Mouse (Mus musculus): ENCODE measurements around the gene Ltb4r2.
"Not testable (repeated sequence)": the region's sequence is repeated elsewhere in the genome, so short reads cannot be mapped to it uniquely, and the experiment has no call there.

The Ltb4r2 gene

GRCm38 (mm10) chr14:55735758-55736157, 25.5 kb upstream of the Ltb4r2 start:
- in situ Hi-C loops (cut with MboI; ENCODE audit: low sequenced_read_pairs), result no loop called here

- in situ Hi-C loops (cut with MboI; ENCODE audit: low sequenced_read_pairs), result no loop called here
These were observed 24.0 kb upstream of the Ltb4r2 start for GRCm38 (mm10) chr14:55737086-55737687.

DNA sequence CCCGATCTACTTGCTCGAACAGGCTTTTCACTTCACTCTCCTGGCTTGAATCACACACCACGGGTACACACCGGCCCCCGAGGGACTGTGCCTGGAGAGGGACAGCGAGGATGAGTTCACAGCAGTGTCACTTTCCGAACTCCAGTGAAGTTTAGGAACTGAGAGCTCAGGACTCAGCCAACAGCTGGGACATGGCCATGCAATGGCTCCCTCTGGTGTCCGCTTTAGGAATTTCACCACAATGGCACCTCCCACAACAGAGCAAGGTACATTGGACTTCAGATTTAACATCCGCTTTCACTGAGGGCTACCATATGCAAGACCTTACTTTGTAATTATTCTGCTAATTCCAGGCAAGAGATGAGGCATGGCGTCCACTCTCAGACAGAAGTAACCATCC, 17.5 kb upstream of the Ltb4r2 start:
- in situ Hi-C loops (cut with MboI; ENCODE audit: low sequenced_read_pairs), result no loop called here

DNA sequence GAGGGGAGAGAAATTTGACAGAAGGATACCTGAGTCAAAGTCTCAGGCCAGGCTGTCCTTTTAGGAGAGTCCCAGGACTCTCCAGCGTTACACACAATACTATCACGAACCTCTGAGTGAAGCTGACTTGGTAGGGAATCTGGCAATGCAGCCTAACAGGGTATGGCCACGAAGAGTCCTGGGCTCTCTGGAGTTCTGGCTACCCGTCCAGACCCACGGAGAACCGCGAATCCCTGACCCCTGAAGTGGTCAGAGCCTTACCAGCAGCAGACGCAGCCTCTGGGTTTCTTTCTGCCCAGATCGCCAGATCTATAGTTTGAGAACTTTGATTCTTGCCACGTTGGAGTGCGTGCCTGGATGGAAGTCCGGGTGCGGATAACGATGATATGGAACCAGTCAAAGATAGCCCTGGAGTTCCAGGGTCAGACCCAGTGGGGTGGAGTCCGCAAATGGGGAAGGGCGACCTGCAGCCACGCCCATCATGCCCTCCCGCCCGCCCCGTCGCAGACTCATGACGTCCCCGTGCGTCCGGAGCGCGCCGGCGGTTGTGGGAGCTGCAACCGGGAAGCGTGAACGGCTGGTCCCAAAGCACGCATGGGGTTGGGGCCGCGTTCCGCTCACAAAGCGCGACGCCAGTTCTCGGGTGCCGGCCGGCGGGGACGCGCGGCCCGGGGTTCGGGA, 15.9 kb upstream of the Ltb4r2 start, which contains the start of the genes Dhrs1 and Nop9:
Gene Dhrs1, minus strand, starts transcription at position 511 of the 681 bp plus-strand sequence.
Gene Nop9, plus strand, starts transcription at position 514 of the 681 bp plus-strand sequence.
- in situ Hi-C loops (cut with MboI; ENCODE audit: low sequenced_read_pairs), result no loop called here

GRCm38 (mm10) chr14:55745861-55746237, 15.4 kb upstream of the Ltb4r2 start:
- in situ Hi-C loops (cut with MboI; ENCODE audit: low sequenced_read_pairs), result no loop called here

DNA sequence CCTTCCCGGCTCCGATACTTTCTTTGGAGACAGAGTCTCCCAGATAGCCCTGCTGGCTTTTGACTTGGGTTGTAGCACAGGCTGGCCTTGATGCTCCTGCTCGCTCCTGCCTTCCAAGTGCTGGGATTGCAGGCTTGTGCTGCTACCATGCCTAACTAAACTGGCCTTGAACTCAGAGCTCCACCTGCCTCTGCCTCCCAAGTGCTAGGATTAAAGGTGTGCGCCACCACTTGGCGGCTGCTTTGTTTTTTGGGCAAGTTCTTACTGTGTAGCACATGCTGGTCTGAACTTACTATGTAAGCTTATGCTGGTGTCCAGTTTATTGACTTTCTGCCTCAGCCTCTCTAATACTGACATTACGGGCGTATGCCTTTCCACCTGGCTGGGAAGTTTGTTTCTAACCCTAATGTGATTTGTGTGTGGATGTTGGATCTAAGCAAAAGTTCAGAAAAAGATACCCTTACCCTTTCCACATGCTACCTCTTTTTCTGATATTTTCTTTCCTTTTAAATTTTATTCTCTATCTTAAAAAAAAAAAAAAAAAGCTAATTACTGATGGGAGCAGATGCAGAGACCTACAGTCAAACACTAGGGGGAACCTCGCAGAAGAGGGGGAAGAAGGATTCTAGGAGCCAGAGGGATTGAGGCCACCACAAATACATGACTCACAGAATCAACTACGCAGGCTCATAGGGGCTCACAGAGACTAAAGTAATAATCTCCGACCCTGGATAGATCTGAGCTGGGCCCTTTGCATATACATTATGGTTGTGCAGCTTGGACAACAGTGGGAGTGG, 14.0 kb upstream of the Ltb4r2 start:
- in situ Hi-C loops (cut with MboI; ENCODE audit: low sequenced_read_pairs), result no loop called here

- in situ Hi-C loops (cut with MboI; ENCODE audit: low sequenced_read_pairs), result loop anchor here (10.0 kb wide), 1 partner anchor 73 kb away; the partner anchor contains the start of gene Tinf2
These were observed 3.7 kb upstream of the Ltb4r2 start for GRCm38 (mm10) chr14:55757566-55757965.

DNA sequence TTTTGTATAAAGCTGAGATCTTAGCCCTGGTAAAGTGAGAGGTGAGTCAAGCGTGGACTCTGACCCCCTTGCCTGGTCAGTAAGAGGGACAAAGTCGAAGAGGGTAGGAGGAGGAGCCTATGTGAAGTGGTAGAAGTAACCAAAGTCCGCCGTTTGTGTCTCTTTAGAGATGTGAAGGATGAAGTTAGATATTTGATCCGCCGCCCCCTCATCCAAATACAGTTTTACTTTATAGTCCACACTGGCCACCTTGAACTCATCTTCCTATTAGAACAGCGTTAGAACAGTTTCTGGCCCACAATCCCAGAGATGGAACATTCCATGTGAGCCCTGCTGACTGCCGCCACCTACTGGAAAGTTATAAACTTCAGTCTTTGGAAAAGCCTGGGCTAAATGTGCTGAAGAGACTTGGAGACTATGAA, 2.9 kb upstream of the Ltb4r2 start, which contains the start of gene Cideb:
Gene Cideb, minus strand, starts transcription at position 96 of the 422 bp plus-strand sequence.
- in situ Hi-C loops (cut with MboI; ENCODE audit: low sequenced_read_pairs), result loop anchor here (10.0 kb wide), 1 partner anchor 74 kb away; the partner anchor contains the start of gene Tinf2

DNA sequence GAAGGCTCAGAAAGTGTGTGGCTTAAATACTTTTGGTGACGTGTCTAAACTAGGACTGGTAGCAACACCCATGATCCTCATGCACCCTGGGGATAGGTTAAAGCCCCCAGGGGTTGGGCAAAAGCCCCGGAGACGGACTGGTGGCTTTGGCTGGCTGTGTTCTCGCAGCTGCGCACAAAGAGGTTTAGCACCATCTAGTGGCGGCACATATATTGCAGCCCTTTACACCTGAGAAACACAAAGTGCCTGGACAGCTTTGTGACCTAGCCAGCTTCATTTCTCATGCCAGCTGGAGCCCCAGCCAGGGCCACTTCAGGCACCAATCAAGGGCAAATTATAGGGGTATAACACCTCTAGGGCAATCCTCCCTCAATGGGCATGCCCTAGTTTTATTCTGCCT, 1.1 kb upstream of the Ltb4r2 start:
- in situ Hi-C loops (cut with MboI; ENCODE audit: low sequenced_read_pairs), result not testable (repeated sequence)

- in situ Hi-C loops (cut with MboI; ENCODE audit: low sequenced_read_pairs), result no loop called here
These were observed 983 bp downstream of the Ltb4r2 start for GRCm38 (mm10) chr14:55762001-55762821.

- in situ Hi-C loops (cut with MboI; ENCODE audit: low sequenced_read_pairs), result no loop called here
These were observed 1.9 kb downstream of the Ltb4r2 start for GRCm38 (mm10) chr14:55763166-55763565.

DNA sequence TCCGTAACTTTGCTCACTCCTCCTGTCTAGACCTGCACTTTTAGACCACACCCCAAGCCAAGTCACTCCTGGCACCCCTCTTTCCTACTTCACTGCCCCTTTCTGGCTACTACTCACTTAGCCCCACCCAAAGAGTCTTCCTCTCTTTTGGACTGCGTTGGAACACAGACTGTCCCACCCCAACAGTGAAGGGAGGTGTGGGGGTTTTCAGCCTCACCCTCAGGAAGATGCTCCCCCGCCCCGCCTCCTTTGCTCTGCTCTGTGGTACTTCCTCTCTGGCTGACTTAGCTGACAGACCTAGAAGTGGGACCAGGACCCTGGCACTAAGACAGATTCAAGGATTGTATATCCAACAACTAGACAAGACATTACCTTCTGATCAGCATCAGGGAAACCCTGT, 4.5 kb downstream of the Ltb4r2 start, which contains the start of gene Ltb4r1:
Gene Ltb4r1, plus strand, starts transcription at position 267 of the 400 bp plus-strand sequence.
- in situ Hi-C loops (cut with MboI; ENCODE audit: low sequenced_read_pairs), result no loop called here

DNA sequence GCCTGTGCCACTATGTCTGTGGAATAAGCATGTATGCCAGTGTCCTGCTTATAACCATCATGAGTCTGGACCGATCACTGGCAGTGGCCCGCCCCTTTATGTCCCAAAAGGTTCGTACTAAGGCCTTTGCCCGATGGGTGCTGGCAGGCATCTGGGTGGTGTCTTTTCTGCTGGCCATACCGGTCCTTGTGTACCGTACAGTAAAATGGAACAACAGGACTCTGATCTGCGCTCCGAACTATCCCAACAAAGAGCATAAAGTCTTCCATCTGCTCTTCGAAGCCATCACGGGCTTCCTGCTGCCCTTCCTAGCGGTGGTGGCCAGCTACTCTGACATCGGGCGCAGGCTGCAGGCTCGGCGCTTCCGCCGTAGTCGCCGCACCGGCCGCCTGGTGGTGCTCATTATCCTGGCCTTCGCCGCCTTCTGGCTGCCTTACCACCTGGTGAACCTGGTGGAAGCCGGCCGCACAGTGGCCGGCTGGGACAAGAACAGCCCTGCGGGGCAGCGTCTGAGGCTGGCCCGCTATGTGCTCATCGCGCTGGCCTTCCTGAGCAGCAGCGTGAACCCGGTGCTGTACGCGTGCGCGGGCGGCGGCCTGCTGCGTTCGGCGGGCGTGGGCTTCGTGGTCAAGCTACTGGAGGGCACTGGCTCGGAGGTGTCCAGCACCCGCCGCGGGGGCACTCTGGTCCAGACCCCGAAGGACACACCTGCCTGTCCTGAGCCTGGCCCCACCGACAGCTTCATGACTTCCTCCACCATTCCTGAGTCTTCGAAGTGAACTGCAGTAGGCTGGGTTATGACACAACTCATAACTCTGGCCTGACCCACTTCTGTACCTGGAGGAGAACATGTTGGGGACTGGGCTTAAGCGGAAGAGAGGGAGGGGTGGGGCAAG, 6.5 kb downstream of the Ltb4r2 start:
- in situ Hi-C loops (cut with MboI; ENCODE audit: low sequenced_read_pairs), result no loop called here

GRCm38 (mm10) chr14:55768555-55768954, 7.3 kb downstream of the Ltb4r2 start:
- in situ Hi-C loops (cut with MboI; ENCODE audit: low sequenced_read_pairs), result no loop called here

DNA sequence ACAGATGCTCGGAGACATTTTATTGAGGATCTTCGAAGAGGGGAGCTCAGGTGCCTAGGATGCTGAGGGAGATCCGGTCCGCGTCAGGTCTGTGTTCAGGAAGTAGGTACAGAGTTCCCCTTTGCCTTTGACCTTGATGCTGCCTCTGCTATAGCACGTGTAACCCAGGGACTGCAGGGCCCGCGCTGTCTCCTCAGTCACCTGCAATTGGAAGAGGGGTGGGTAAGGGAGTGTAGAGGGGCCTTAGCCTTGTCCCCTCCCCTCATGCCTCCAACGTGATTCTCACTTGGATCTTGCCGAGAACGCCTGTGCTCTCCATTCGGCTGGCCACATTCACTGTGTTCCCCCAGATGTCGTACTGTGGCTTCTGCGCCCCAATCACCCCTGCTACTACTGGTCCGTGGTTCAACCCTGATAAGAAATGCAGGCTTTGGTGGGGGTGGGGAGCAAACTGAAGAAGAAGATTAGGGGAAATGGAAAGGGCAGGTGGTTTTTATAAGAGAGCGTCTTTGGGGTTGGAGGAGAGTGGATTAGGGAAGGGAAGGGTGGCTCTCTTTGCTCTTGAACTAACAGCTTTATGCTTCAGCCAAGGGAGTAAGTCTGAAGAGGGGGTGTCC, 8.0 kb downstream of the Ltb4r2 start:
- in situ Hi-C loops (cut with MboI; ENCODE audit: low sequenced_read_pairs), result no loop called here

GRCm38 (mm10) chr14:55776711-55777110, 15.5 kb downstream of the Ltb4r2 start:
- in situ Hi-C loops (cut with MboI; ENCODE audit: low sequenced_read_pairs), result no loop called here

DNA sequence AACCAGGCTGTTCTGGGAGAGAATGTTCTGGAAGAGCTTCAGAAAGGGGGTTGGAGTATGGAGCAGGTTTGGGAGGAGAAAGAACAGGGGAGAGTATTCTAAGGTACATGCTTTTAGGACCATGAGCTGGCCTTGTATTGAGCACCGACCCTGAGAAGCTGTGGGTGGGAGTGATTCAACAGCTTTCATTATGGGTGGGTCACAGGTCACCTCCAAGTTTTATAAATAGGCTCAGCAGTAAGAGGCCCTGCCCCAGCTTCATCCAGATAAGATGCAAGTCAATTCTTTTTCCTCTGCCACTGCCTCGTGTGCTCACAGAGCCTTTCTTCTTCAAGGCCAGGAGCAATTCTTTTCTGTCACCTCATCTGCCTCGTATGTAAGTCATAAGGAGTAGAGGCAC, 15.9 kb downstream of the Ltb4r2 start:
- in situ Hi-C loops (cut with MboI; ENCODE audit: low sequenced_read_pairs), result no loop called here

DNA sequence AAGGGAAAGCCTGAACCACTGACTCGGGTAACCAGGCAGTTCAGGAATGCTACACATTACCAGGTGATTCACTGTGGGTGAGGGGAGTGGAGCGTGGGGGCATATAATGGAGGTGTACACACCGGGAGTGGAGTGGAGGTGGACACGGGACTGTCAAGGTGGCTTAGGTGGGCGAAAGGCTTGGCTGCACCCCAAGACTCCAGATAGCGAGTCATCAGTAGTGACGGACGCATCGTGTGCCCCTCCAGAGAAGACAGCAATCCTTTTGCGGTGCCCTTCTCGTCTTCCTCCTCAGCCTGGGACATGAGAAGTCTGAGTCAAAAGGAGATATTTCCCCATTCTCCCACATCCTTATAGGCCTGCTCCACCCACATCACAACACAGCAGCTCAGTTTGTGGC, 16.6 kb downstream of the Ltb4r2 start:
- in situ Hi-C loops (cut with MboI; ENCODE audit: low sequenced_read_pairs), result no loop called here

GRCm38 (mm10) chr14:55778686-55779085, 17.5 kb downstream of the Ltb4r2 start:
- in situ Hi-C loops (cut with MboI; ENCODE audit: low sequenced_read_pairs), result no loop called here

All from CH12F3 (cell line).